Mouse (Mus musculus): ENCODE measurements at regions not wholly inside any gene's neighbourhood (a gene's known extent, or its start where the extent isn't known, plus 50 kb on each side); places are given as distances from the start of the nearest gene placed in this dataset.

DNA sequence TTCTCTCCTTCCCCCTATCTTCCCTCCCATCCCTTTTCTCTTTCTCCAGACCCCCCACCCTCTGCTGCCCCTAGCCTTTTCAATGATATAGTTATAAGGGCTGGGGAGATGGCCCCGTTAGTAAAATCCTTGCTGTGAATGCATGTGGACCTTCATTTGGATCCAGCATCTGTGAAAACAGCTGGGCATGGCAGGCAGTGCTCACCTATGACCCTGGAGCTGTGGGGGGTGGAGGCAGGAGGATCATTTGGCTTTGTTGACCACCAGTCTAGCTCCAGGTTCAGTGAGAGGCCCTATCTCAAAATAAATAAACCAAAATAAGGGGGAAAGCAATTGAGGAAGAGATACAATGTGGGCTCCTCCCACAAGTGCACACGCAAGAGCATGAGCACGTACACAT lies 105.3 kb upstream of the S1pr3 start:
- Histone ChIP-seq H3K9me3 (no peaks in the 10 kb centered on the region), H3K27me3 (replicated peaks) (no peaks in the 10 kb centered on the region), H3K27ac (no peak overlapping the region), H3K4me2 (no peak overlapping the region), H3K4me3 (no peak overlapping the region), H3K9ac (no peak overlapping the region), H3K36me3 (replicated peaks) (no peaks in the 10 kb centered on the region), H3K4me1 (no peaks in the 10 kb centered on the region)
- WGBS: 61% methylated on average over 3 of the region's 3 CpGs
- no peak for ATAC-seq (replicated peaks)

DNA sequence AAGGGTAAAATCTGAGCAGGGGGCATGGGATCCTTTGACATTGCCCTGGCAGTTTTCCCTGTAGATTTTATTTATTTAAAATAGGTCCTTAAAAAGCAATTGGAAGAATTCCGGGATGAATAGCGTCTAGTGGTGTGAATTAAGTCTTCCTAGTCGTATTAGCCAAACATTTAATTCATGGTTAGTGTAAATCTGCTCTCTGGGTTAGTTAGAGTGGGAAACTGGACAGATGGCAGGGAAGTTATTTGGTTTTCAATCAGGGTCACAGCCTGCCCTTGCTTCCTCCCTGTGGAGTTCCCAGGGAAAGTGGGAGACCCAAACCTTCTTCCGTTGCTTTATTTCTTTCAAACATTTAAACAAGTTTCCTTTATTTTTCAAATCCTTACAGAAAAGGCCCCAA lies 103.8 kb upstream of the S1pr3 start:
- no peaks in the 10 kb centered on the region for H3K27me3 ChIP-seq (replicated peaks)
- no peaks in the 10 kb centered on the region for H3K4me1 ChIP-seq
- H3K9me3 ChIP-seq: no peaks in the 10 kb centered on the region
- no peaks in the 10 kb centered on the region for H3K36me3 ChIP-seq (replicated peaks)
- H3K27ac ChIP-seq: no peak overlapping the region
- ATAC-seq (replicated peaks): no peak
- no peak overlapping the region for H3K4me3 ChIP-seq
- whole genome bisulfite sequencing: 30% methylated on average over 4 of the region's 4 CpGs
- no peak overlapping the region for H3K9ac ChIP-seq
- H3K4me2 ChIP-seq: no peak overlapping the region

DNA sequence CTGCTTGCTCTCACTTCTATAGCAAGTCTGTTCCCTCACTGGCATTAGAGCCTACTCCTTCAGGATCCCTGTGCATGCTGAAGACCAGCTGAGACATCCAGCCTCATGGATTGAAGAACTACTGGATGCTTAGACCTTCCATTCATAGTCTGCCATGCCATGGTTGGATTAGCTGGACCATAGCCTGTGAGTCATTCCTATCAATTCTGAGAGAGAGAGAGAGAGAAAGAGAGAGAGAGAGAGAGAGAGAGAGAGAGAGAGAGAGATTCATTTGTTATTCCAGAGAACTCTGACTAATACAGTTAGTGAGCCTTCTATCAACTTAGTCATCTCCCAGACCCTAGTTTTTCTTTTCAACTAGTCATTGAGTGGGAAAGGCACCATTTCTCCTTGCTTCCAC lies 99.0 kb upstream of the S1pr3 start:
- H3K27me3 ChIP-seq (replicated peaks): no peaks in the 10 kb centered on the region
- ATAC-seq (replicated peaks): no peak
- no peaks in the 10 kb centered on the region for H3K36me3 ChIP-seq (replicated peaks)
- H3K4me2 ChIP-seq: no peak overlapping the region
- H3K4me3 ChIP-seq: no peak overlapping the region
- H3K27ac ChIP-seq: no peak overlapping the region
- no peaks in the 10 kb centered on the region for H3K9me3 ChIP-seq
- H3K9ac ChIP-seq: no peak overlapping the region
- peaks cover 14% of the 10 kb centered on the region for H3K4me1 ChIP-seq

DNA sequence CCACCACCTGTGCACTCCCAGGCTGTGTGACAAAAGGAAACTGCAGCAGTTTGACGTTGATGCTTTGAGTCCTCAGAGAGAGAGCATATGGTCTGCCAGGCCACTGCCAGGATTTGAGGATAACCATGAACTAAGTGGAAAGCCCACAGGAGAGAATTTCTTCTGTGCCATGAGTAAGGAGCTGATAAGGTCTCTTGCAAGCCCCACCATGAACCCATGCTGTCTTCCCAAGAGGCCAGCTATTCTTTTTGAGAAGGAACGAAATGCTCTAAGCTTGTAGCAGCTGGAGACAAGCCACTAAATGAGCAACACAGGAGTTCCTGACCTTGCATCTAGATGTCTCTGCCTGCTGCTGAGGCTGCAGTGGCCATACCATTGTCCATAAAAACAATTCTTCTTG lies 98.4 kb upstream of the S1pr3 start:
- H3K4me3 ChIP-seq: no peak overlapping the region
- WGBS: 67% methylated on average over 2 of the region's 2 CpGs
- no peak for ATAC-seq (replicated peaks)

DNA sequence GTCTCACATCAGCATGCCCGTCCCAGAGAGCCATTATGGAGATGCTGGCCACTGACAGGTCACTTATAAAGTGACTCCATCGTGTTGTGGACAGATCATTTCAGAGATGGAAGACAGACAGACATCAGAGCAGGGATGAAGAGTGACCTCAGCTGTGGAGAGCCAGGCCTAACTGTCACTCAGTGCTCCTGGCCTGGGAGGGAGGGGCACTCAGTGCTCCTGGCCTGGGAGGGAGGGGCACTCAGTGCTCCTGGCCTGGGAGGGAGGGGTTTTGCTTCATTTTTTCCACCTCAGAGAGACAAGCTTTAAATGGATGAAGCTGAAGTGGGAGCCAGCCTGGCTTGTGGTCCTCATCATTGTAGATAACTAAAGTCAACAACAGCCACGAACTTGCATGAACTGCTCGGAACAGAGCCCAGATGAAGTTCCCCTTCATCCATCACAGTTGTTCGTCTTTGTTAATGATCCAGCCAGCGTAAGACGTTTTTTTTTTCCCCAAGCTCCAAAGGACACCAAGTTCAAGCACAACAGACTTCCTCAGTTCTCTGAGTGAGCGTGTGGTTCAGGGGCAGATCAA lies 96.7 kb upstream of the S1pr3 start:
- Histone ChIP-seq H3K9ac (no peak overlapping the region), H3K4me3 (no peak overlapping the region), H3K4me1 (peaks cover 27% of the 10 kb centered on the region), H3K27me3 (replicated peaks) (no peaks in the 10 kb centered on the region), H3K4me2 (no peak overlapping the region), H3K27ac (no peak overlapping the region), H3K9me3 (no peaks in the 10 kb centered on the region), H3K36me3 (replicated peaks) (no peaks in the 10 kb centered on the region)
- WGBS: 57% methylated on average over 8 of the region's 8 CpGs
- ATAC-seq (replicated peaks): no peak

More for the DNA sequence above, 98.4 kb upstream of the S1pr3 start:
- Histone ChIP-seq H3K9me3 (no peaks in the 10 kb centered on the region), H3K9ac (no peak overlapping the region), H3K27me3 (replicated peaks) (no peaks in the 10 kb centered on the region), H3K36me3 (replicated peaks) (no peaks in the 10 kb centered on the region), H3K4me1 (peaks cover 20% of the 10 kb centered on the region), H3K27ac (no peak overlapping the region), H3K4me2 (no peak overlapping the region)

DNA sequence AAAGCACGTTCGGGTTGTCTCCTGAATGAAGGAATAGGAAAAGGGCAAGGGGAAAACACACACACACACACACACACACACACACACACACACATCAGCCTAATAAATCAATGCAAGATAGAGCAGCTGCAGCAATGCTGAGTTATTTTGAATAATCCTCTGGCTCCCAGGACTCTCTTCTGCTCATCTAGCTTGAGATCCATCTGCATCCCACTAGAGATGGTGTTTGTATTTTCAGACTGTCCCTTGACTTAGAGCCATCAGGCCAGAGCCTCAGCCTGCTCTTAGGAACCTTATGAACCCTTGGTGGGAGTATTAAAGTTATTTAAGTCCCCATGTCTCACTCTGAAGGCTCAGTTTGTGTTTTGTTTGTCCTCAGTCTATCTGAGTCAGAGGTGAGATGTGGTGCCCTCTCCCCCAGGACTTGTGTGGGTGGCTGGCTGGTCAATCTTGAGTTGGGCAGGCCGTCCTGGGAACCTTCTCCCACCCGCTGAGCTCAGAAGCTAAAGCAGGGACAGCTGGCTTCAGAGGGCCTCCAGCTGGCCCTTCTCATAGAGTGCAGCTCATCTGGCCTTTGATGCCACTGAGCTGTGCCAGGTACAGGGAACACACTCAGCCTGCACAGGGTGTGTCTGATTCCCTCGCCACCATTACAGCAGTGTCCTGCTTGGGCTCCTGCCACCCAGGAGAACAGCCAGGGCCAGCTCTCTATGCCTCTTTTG lies 95.1 kb upstream of the S1pr3 start:
- no peak overlapping the region for H3K4me2 ChIP-seq
- peak; percentile 15; the same call in 1 of the 2 replicates for ATAC-seq (replicated peaks)
- no peaks in the 10 kb centered on the region for H3K27me3 ChIP-seq (replicated peaks)
- no peaks in the 10 kb centered on the region for H3K36me3 ChIP-seq (replicated peaks)
- 48% methylated on average over 5 of the region's 5 CpGs for WGBS
- H3K4me3 ChIP-seq: no peak overlapping the region
- no peak overlapping the region for H3K9ac ChIP-seq
- peak overlapping the region; percentile 74; the same call in 1 of the 2 replicates for H3K27ac ChIP-seq
- no peaks in the 10 kb centered on the region for H3K9me3 ChIP-seq
- H3K4me1 ChIP-seq: peaks cover 27% of the 10 kb centered on the region

DNA sequence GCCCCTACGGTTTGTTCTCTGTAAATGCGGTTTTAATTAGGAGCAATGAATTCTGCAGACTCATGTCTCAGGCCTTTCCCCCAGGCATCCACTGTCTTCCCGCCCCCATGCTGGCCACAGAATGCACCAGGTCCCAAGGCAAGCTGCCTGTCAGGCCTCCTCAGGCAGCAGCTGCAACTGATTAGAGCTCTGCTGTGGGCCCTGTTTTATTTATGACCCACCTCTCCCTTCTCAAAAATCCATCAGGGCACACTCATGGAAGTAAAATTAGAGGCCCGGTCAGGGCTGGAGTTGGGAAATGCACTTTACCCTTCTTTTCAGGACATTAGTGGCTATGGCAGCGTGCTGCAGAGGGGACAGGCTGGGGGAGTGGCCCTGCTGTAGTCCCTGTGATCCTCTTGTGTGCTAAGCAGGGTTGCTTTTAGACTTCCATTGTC lies 93.9 kb upstream of the S1pr3 start:
- H3K27me3 ChIP-seq (replicated peaks): no peaks in the 10 kb centered on the region
- ATAC-seq (replicated peaks): peak; percentile 85
- no peak overlapping the region for H3K4me3 ChIP-seq
- no peak overlapping the region for H3K9ac ChIP-seq
- H3K4me2 ChIP-seq: no peak overlapping the region
- H3K27ac ChIP-seq: peak overlapping the region; percentile 74
- H3K4me1 ChIP-seq: peaks cover 27% of the 10 kb centered on the region
- 3% methylated on average over 5 of the region's 5 CpGs for WGBS
- H3K36me3 ChIP-seq (replicated peaks): no peaks in the 10 kb centered on the region
- no peaks in the 10 kb centered on the region for H3K9me3 ChIP-seq

DNA sequence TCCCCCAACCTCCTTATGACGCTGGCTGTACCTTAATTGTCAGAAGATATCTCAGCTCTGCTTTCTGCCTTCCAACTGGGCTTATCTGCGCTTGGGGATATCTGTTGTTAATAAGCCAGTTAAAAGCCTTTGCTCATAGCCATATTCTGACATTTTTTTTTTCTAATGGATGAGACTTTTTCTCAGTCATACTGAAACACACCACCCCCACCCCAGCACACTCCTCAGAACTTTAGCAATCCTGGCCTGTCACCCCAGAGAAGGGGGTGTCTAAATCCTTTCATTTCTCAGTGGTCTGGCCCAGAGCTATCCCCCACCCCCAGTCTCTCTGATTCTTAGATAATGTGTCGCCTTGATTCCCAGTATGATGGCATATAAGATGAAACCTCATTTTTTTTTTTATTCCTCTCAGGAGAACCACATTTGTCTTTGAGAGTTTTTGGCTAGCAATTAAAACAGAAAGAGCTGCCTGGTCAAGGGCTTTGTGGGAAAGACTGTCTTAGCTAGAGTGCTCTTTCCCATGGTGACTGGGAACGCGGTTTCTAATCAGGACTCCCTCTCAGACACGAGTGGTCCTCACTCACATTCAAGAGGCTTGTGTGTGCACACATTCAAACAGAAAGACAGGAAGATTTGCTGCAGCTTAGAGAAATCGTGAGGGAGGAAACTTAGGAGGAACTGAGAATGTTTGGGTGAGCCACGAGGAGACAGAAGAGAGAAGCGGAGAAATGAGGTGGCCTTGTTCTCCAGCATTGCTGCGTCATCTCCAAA lies 93.2 kb upstream of the S1pr3 start:
- no peak overlapping the region for H3K9ac ChIP-seq
- H3K4me2 ChIP-seq: no peak overlapping the region
- WGBS: 33% methylated on average over 10 of the region's 10 CpGs
- ATAC-seq (replicated peaks): peak; percentile 42; the same call in 1 of the 2 replicates
- H3K36me3 ChIP-seq (replicated peaks): no peaks in the 10 kb centered on the region
- no peak overlapping the region for H3K4me3 ChIP-seq
- H3K9me3 ChIP-seq: no peaks in the 10 kb centered on the region
- H3K27ac ChIP-seq: peak overlapping the region; percentile 74
- H3K4me1 ChIP-seq: peaks cover 27% of the 10 kb centered on the region
- no peaks in the 10 kb centered on the region for H3K27me3 ChIP-seq (replicated peaks)

DNA sequence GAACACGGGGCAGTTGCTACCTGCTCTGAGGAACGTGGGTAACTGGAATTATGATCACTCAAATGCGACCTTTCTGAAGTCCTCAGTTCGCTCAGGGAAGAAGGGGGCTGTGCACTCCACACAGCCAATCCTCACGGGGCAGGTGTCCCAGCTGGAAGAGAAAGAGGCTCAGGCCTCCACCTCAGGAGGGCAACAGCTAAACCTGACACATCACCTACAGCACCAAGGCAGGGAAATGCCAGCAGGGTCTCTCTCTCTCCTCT lies 92.7 kb upstream of the S1pr3 start:
- H3K4me2 ChIP-seq: no peak overlapping the region
- ATAC-seq (replicated peaks): no peak
- H3K9me3 ChIP-seq: no peaks in the 10 kb centered on the region

DNA sequence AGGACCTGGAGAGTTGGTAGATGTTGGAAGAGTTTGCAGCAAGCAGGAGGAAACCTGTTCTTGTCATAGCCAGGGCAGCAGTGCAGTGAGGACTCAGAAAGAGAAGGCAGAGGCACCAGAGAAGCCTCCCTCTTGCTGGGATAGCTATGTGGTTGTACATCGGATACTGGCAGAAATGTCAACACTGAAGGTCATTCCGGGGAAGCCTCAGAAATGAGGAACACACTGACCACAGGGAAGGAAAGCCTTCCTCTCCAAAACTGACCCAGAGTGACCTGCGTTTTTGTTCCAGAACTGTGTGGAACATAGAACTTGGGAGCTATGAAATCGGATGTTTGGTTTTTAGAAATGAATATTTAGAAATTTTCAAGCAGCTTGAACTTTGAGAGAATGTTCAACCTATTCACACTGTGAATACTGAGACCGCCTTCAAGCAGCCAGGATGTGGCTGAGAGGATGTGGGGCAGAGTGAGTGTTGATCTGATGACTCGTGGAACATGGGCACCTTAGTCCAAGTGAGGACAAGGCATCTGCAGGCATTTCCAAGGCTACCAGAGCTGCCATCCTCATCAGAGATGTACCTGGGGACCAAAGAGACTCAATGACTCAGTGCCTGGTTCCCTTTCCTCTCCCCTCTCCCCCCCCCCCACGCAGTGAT lies 85.3 kb upstream of the S1pr3 start:
- 89% methylated on average over 7 of the region's 7 CpGs for WGBS
- H3K4me1 ChIP-seq: no peaks in the 10 kb centered on the region

More for the DNA sequence above, 92.7 kb upstream of the S1pr3 start:
- no peak overlapping the region for H3K4me3 ChIP-seq
- H3K4me1 ChIP-seq: peaks cover 27% of the 10 kb centered on the region
- WGBS: 49% methylated on average over 5 of the region's 5 CpGs
- H3K27ac ChIP-seq: peak overlapping the region; percentile 74; the same call in 1 of the 2 replicates
- H3K9ac ChIP-seq: no peak overlapping the region
- H3K36me3 ChIP-seq (replicated peaks): no peaks in the 10 kb centered on the region
- no peaks in the 10 kb centered on the region for H3K27me3 ChIP-seq (replicated peaks)

DNA sequence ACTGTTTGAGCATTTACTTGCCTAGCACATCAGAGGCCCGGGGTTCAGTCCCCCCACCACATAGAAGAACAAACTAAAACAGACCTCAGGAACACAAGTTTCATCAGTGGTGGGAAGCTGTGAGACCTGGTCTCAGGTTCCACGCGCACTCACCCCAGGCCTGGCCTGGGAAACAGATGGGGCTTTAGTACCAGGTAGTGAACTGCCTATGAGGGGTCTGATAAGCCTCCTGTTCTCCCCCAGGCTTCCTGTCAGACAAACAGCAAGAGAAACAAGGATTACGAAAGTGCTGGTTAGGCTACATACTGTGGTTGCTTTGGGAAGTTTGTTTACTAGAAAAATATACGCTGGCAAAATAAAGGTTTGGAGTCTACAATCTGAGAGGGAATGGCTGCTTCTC lies 83.7 kb upstream of the S1pr3 start:
- H3K27me3 ChIP-seq (replicated peaks): no peaks in the 10 kb centered on the region
- no peak for ATAC-seq (replicated peaks)
- H3K27ac ChIP-seq: no peak overlapping the region
- H3K9ac ChIP-seq: no peak overlapping the region
- H3K4me3 ChIP-seq: no peak overlapping the region
- WGBS: 87% methylated on average over 5 of the region's 5 CpGs
- no peaks in the 10 kb centered on the region for H3K4me1 ChIP-seq
- H3K36me3 ChIP-seq (replicated peaks): no peaks in the 10 kb centered on the region
- no peak overlapping the region for H3K4me2 ChIP-seq
- H3K9me3 ChIP-seq: no peaks in the 10 kb centered on the region

More for the DNA sequence above, 85.3 kb upstream of the S1pr3 start:
- Histone ChIP-seq H3K4me2 (no peak overlapping the region), H3K9ac (no peak overlapping the region), H3K4me3 (no peak overlapping the region), H3K9me3 (no peaks in the 10 kb centered on the region), H3K27me3 (replicated peaks) (no peaks in the 10 kb centered on the region), H3K27ac (no peak overlapping the region), H3K36me3 (replicated peaks) (no peaks in the 10 kb centered on the region)
- ATAC-seq (replicated peaks): no peak

DNA sequence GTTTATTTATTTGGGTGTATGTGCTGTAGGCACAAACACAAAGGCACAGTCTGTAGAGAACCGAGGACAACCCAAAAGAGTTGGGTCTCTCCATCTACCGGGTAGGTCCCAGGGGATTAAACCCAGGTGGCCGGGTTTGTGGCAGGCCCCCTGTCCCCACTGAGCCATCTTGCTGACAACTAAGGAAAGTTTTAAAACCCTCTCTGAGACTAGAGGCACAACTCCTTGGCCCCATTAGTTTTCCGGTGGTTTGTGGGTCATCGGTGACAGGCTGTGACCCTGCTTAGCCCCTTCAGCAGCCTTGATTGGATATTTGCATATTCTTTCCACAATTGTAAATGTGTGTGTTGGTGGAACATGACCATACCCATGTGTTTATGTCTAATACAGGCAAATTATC lies 83.1 kb upstream of the S1pr3 start:
- WGBS: 52% methylated on average over 5 of the region's 5 CpGs

More for the DNA sequence above, 83.1 kb upstream of the S1pr3 start:
- no peak overlapping the region for H3K27ac ChIP-seq
- no peak overlapping the region for H3K4me3 ChIP-seq
- no peak overlapping the region for H3K4me2 ChIP-seq
- no peaks in the 10 kb centered on the region for H3K9me3 ChIP-seq
- no peak for ATAC-seq (replicated peaks)
- H3K9ac ChIP-seq: no peak overlapping the region
- H3K36me3 ChIP-seq (replicated peaks): no peaks in the 10 kb centered on the region
- H3K27me3 ChIP-seq (replicated peaks): no peaks in the 10 kb centered on the region
- H3K4me1 ChIP-seq: no peaks in the 10 kb centered on the region

Measured in midbrain, embryonic 15.5 days (tissue).